Mouse (Mus musculus): Measurements from ENCODE around the gene Gpr85.
"Not testable (repeated sequence)": the region's sequence is repeated elsewhere in the genome, so short reads cannot be mapped to it uniquely, and the experiment has no call there.

Gene Gpr85

DNA sequence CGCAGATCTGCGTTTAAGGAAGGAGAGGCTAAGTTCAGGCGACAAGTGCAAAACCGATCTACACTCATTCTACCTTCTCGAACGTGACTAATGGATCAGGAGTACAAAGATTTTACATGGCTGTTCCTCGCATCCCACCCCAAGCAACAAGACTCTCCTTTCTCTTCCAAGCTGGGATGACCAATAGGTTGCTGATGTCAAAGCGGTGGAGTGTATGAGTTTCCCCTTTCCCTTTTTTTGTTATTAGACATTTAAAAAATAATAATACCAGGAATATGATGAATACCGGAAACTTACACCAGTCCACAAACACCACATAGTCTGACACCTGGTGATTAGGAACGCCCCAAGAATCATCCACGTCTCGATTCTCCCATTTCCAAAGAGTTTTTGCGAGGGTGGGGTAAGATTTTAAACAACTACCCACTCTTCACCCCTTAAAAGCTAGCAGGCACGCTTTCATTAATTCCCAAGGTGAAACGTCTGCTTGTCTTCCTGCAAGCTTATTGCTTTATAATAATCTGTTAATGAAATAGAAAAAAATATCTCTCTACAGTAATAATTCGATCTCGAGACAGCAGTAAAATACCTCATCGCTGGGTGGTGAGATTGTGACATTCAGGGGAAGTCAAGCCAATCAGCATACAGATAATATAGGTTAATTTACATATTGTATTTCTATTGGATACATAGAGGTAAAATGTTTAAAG is at the start of gene Gpr85:
Gene Gpr85, minus strand, starts transcription at position 598 of the 710 bp plus-strand sequence.
- DNase-seq (ENCODE audit: low spot score in 2 of 2): peak in 1 of 2 experiments; percentile 44

- DNase-seq (ENCODE audit: low spot score in 2 of 2): no peak
These were observed 45.3 kb upstream of the Gpr85 start for GRCm38 (mm10) chr6:13884877-13885592.

- no peak for DNase-seq (ENCODE audit: low spot score in 2 of 2)
These were observed 43.2 kb upstream of the Gpr85 start for GRCm38 (mm10) chr6:13882919-13883318.

- no peak for DNase-seq (ENCODE audit: low spot score in 2 of 2)
These were observed 34.2 kb upstream of the Gpr85 start for GRCm38 (mm10) chr6:13873959-13874358.

GRCm38 (mm10) chr6:13872076-13872475 is 32.3 kb upstream of the Gpr85 start:
- no peak for DNase-seq (ENCODE audit: low spot score in 2 of 2)

DNA sequence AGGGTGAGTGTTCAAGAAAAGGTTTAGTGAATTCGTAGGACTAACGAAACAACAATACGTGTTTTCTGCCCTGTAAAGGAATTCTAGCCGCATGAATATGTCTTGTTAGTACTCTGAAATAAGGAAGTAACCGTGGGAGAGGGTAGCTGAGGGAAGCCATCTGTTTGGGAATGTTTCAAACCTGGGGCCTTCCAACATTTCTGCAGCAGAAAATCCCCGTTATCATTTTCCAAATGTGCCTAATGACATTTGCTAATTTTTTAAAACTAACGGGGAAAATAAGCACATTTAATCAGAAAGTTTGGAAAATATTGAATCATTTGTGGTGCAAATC is 31.9 kb upstream of the Gpr85 start:
- DNase-seq (ENCODE audit: low spot score in 2 of 2): no peak

DNA sequence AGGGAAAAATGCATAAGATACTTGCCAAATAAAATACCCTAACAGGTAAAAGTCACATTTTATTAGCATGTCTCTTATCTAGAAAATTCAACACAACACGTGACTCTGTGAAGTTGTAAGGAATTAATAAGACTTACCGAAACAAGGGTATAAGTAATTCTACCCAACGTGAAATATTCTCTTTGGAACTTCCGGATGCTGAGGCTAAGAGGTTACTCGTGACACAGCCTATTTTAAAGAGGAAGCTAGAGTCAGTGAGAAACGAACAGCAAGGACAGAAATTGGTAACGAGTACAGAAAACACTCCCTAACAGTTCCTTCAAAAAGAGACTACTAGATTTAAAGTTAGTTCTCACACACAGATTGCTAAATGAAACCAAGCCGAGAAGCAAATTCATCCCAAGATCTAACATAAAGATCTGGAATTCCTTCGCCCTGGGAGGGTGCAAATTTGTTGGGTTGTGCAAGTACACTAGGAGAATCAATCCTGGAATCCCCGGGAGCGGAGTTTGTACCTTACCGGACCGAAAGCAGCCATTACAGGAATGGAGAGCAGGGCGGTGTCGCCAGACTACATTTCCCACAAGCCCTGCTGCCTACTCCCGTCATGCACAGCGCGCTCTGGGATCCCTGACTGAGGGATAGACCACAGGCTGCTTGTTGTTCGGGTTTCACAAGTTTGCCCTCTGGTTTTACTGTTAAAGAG is 31.3 kb upstream of the Gpr85 start, which contains the start of gene 2610001J05Rik:
Gene 2610001J05Rik, minus strand, starts transcription at position 600 of the 706 bp plus-strand sequence.
- DNase-seq (ENCODE audit: low spot score in 2 of 2): peak; percentile 77 to 93

- no peak for DNase-seq (ENCODE audit: low spot score in 2 of 2)
These were observed 30.6 kb upstream of the Gpr85 start for GRCm38 (mm10) chr6:13870289-13870741.

GRCm38 (mm10) chr6:13860596-13860995 is 20.9 kb upstream of the Gpr85 start:
- DNase-seq (ENCODE audit: low spot score in 2 of 2): no peak

DNA sequence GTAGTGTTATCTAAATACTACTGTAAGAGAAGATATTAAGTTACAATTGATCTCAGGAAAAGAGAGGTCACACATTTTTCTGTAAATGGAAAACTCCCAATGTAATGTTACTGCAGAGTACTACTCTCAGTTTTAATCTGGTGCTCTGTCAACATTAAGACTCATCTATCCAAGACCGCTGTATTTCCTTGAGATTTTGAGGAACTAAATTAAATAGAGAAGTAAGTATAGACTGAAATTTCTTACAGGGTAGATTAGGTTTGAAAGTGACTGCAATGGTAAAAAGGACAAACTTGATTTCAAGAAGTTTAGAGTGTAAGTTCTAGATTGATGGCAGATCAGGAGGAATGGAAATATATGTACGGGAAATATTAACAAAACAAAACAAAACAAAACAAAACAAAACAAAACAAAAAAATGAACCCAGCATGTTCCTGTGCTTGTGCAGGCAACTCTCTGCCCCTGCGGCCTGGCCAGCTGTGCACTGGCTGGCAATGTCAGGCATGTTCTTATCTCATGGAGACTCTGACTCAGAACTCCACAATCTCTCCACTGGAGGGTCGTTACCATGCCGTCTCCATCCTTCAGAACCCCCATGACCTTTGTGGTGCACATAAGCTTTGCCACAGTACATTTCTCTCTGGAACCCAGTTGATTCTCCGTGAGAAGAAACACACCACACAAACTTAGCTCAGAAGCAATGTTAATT is 20.3 kb upstream of the Gpr85 start:
- DNase-seq (ENCODE audit: low spot score in 2 of 2): no peak

DNA sequence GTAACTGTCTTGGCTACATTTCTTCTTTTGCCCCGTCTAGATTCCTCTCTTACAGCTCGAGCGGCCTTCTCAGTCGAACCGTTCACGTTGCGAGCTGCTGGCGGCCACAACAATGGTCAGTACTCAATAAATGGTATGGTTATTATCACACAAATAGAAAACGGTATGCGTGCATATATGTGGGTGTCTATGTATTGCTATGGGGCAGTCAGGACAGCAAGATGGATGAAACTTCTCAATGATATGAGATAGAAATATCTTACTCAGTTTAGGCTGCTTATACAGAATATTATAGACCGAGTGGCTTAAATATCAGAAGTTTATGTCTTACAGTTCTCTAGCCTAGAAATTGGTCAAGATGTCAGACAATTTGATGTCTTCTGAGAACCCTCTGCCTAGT is 14.5 kb upstream of the Gpr85 start:
- no peak for DNase-seq (ENCODE audit: low spot score in 2 of 2)

DNA sequence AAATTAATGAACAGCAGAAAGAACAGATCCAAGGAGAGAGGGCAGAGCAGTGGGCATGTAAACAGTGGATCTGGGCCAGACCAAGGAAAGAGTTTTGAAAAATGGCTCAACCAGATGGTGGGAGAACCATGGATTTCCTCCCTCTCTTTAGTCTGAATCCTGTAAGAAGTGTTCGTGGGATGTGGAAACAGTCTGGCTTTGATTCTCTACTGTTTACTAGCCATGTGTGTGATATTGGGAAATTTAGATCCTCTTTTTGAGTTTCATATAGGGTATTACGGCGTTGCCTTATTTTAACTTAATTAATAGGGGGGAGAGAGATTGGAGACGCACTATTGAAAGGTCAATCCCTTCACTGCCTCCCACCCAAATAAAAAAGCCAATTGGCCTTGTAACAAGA is 13.5 kb upstream of the Gpr85 start:
- DNase-seq (ENCODE audit: low spot score in 2 of 2): no peak

DNA sequence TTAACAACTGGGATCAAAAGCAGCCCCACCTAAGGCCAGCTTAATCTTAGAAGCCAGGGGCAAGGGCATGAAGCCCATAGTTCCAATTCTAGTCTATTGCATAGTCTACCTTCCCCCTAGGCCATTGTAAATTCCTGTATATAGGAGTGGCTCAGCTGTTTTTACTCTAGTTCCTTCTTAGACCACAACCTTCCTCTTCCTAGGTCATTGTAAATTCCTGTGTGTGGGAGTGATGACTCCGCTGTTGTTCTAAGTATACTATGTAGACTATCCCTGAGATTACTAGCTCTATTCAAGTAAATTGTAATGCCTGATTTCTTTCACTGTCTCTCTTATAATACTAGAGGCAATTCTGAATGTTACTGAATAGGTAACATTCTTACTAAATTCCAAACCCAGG is 6.3 kb upstream of the Gpr85 start:
- DNase-seq (ENCODE audit: low spot score in 2 of 2): not testable (repeated sequence)

- peak; percentile 73 to 75 for DNase-seq (ENCODE audit: low spot score in 2 of 2)
These were observed 931 bp downstream of the Gpr85 start for GRCm38 (mm10) chr6:13838677-13839344.

GRCm38 (mm10) chr6:13837916-13838676 is 1.6 kb downstream of the Gpr85 start:
- DNase-seq (ENCODE audit: low spot score in 2 of 2): peak in 1 of 2 experiments; percentile 41

- peak in 1 of 2 experiments; percentile 13 for DNase-seq (ENCODE audit: low spot score in 2 of 2)
These were observed 2.7 kb downstream of the Gpr85 start for GRCm38 (mm10) chr6:13836967-13837570.

DNA sequence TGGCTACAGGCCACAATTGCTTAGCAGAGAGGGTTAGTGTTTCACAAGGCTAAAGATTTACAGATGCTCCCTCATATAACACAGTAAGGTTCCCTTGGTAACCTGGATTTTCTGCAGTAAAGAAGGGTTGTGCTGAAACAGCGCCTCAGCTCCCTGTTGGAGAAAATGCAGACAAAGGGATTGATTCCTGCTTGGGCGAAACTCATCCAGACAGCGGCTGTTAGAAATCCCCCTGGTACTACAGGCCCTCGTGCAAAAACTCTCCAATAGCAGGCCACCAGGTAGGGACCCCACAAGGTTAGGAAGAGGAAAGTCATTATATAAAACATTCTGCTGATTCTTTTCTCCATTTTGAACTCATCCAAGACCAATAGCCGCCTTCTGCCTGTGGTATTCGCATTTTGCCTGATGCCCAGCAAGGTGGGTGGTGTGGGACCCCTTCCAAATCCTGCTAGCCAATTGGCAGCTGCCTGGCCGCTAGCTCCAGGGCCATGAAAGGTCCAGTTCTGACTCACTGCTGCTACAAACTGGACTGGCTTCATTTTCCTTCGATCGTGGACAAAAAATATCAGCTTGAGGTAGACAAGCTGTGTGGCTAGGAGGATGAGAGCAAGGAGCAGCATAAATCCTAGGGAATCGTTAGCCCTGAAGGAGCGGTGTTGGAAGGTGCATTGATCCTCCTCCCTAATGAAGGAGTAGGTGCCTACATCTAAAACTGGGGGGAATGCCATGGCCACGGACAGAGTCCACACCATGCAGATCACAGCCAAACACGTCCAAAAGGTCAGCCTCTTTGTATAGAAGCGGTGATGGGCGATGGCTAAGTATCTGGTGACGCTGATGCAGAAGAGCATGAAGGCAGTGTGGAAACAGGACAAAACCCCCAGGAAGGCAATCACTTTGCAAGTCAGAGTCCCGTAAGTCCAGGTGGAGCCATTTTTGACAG is 3.7 kb downstream of the Gpr85 start:
- DNase-seq (ENCODE audit: low spot score in 2 of 2): peak in 1 of 2 experiments; percentile 40

GRCm38 (mm10) chr6:13832770-13833169 is 7.0 kb downstream of the Gpr85 start:
- DNase-seq (ENCODE audit: low spot score in 2 of 2): no peak

DNA sequence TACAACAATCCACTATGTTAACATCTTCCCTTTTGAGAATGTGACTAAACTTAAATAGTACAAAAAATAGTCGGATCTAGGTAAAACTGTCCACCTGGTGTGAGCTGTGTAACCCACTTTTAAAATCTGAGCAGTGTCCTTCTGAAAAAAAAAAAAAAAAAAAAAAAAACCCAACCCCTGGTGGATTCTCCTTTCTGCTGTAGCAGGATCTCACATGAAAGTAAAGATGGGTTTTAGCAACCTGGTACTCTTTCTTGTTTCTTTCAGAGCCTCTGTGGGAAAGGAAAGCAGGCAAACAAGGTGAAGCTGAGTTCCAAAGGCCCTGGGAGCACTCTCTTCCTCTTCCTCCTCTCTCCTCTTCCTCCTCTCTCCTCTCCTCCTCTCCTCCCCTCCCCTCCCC is 10.9 kb downstream of the Gpr85 start:
- DNase-seq (ENCODE audit: low spot score in 2 of 2): no peak
